Comparison of ENCODE assay signal across 13 mouse cellular contexts in genomic region chr8:10972851-10973452, GRCm38 (mm10). TPM values are rescaled to one million over a fixed set of nuclear protein-coding genes. Genes with fewer than 3 reads are reported as not detected.
DNase-seq lines count a peak whose midpoint lies in the region; ATAC-seq and TF ChIP-seq lines count a peak whose summit lies in the region.
"Had no signal": no experiment of that assay in that cellular context is flagged by ENCODE, and none has a peak within 500 bp of the region (broad histone marks: within the 10 kb centered on the region; RNA-seq: fewer than 3 reads in every experiment).

No protein-coding gene starts in this region.

- ATAC-seq in forebrain, embryonic 15.5 days (replicated peaks) = peak; percentile 38; the same call in 1 of the 2 replicates
- ATAC-seq in liver, embryonic 15.5 days (ENCODE audit: insufficient read depth) = no peak
- ATAC-seq: CD4-positive, CD25-positive, alpha-beta regulatory T cell, adult 4 months had no signal

- no peak overlapping the region for H3K4me3 ChIP-seq in kidney, adult 2 months (ENCODE audit: insufficient read depth, low read depth, low read length)
- no peak overlapping the region for H3K4me3 ChIP-seq in forebrain, embryonic 15.5 days
- H3K4me3 ChIP-seq in liver, embryonic 15.5 days (replicated peaks) = no peak overlapping the region

- H3K4me2 ChIP-seq in forebrain, embryonic 15.5 days (replicated peaks) = no peak overlapping the region
- no peak overlapping the region for H3K4me2 ChIP-seq in liver, embryonic 15.5 days

- no peaks in the 10 kb centered on the region for H3K36me3 ChIP-seq in kidney, adult 2 months (ENCODE audit: control insufficient read depth, insufficient read depth, low read length)
- H3K36me3 ChIP-seq in forebrain, embryonic 15.5 days = no peaks in the 10 kb centered on the region
- no peaks in the 10 kb centered on the region for H3K36me3 ChIP-seq in liver, embryonic 15.5 days (replicated peaks)

- no peak overlapping the region for H3K9ac ChIP-seq in forebrain, embryonic 15.5 days (replicated peaks)
- no peak overlapping the region for H3K9ac ChIP-seq in liver, embryonic 15.5 days
- H3K9ac ChIP-seq: liver, embryonic 14.5 days had no signal

- TF ChIP-seq POLR2A in kidney, adult 2 months (IDR thresholded peaks at IDR 0.05; ENCODE audit: low read depth, low read length) = no peak

- 54% methylated on average over 9 of the region's 9 CpGs for WGBS in kidney, adult 2 months
- 6% methylated on average over 9 of the region's 9 CpGs for WGBS in forebrain, embryonic 15.5 days
- 56% methylated on average over 9 of the region's 9 CpGs for WGBS in liver, embryonic 15.5 days (ENCODE audit: insufficient replicate concordance)

- no peak overlapping the region for H3K27ac ChIP-seq in kidney, adult 2 months (ENCODE audit: insufficient read depth, low read depth, low read length)
- 0 out of 2 replicates have a peak overlapping the region, but pooled peaks have one; percentile 7 for H3K27ac ChIP-seq in forebrain, embryonic 15.5 days (replicated peaks)
- peak overlapping the region; percentile 34; the same call in 1 of the 2 replicates for H3K27ac ChIP-seq in liver, embryonic 15.5 days (replicated peaks)
- H3K27ac ChIP-seq: liver, embryonic 14.5 days had no signal

- DNase-seq in kidney, adult 2 months = peak; percentile 50
- DNase-seq in kidney, adult 11 months = no peak
- DNase-seq in ZHBTc4 (ENCODE audit: low read depth, low spot score) = peak; percentile 17
- DNase-seq in adrenal gland, adult 2 months = no peak
- DNase-seq in cerebellum, adult 18-20 months = no peak
- no peak for DNase-seq in cerebellum, adult 11 months
- DNase-seq: kidney, postnatal 14 days; right cerebral cortex, postnatal 25 days; thymus, adult 2 months had no signal

- H3K9me3 ChIP-seq in forebrain, embryonic 15.5 days = no peaks in the 10 kb centered on the region
- no peaks in the 10 kb centered on the region for H3K9me3 ChIP-seq in liver, embryonic 15.5 days (replicated peaks)

- no peak for TF ChIP-seq CTCF in kidney, adult 2 months (conservative IDR thresholded peaks at IDR 0.05; ENCODE audit: insufficient read depth, insufficient read length, low read depth, low read length)

- no peaks in the 10 kb centered on the region for H3K27me3 ChIP-seq in kidney, adult 2 months (replicated peaks; ENCODE audit: control insufficient read depth, insufficient read depth, low read length)
- no peaks in the 10 kb centered on the region for H3K27me3 ChIP-seq in forebrain, embryonic 15.5 days
- H3K27me3 ChIP-seq in liver, embryonic 15.5 days = no peaks in the 10 kb centered on the region

- peaks cover 10% of the 10 kb centered on the region for H3K4me1 ChIP-seq in kidney, adult 2 months (ENCODE audit: control insufficient read depth, insufficient read depth, low read length)
- peaks cover 28% of the 10 kb centered on the region for H3K4me1 ChIP-seq in forebrain, embryonic 15.5 days
- H3K4me1 ChIP-seq in liver, embryonic 15.5 days (replicated peaks) = peaks cover 75% of the 10 kb centered on the region

RNA-seq across cellular contexts. Expression of gene Irs2, which starts 35.3 kb away (rescaled TPM):
- polyA plus RNA-seq in kidney, adult 2 months (2012; rRNA removed) = 10.4 and 10.5 TPM in 2 replicates
- polyA plus RNA-seq in forebrain, embryonic 15.5 days (2015; fragmentation: Nextera tagmentation; extraction: Ambion mirVana) = 7.1 and 7.5 TPM in 2 replicates
- polyA plus RNA-seq in liver, embryonic 15.5 days (2015; fragmentation: Nextera tagmentation; extraction: Ambion mirVana) = 4.0 and 5.2 TPM in 2 replicates
- total RNA-seq in adrenal gland, adult 2 months (2021) = 10 to 100 TPM; 29.8 to 37.6 TPM
- 17.7 and 19.6 TPM in 2 replicates for polyA plus RNA-seq in adrenal gland, adult 2 months (2012; rRNA removed)

Comparison
In these comparisons a context has a peak if more than half of its experiments do, and no peak if none do; other contexts are left out.
1. DNase-seq: peak in kidney, adult 2 months (single experiment) and ZHBTc4 (single experiment); none in kidney, adult 11 months (single experiment), adrenal gland, adult 2 months (single experiment), cerebellum, adult 18-20 months (0 of 2) and cerebellum, adult 11 months (single experiment).